Mouse (Mus musculus) c-Kit-positive CD71-positive TER-119-positive erythroid progenitor cells, embryonic 14.5 days (primary cell): Measurements from ENCODE around the gene Chst12.

Experiments used
- DNase-seq: peaks from one replicate; pipeline ENCODE4 v3.0.0-alpha.2; 2013; ENCODE audit warnings: low spot score

Chst12 gene

DNA sequence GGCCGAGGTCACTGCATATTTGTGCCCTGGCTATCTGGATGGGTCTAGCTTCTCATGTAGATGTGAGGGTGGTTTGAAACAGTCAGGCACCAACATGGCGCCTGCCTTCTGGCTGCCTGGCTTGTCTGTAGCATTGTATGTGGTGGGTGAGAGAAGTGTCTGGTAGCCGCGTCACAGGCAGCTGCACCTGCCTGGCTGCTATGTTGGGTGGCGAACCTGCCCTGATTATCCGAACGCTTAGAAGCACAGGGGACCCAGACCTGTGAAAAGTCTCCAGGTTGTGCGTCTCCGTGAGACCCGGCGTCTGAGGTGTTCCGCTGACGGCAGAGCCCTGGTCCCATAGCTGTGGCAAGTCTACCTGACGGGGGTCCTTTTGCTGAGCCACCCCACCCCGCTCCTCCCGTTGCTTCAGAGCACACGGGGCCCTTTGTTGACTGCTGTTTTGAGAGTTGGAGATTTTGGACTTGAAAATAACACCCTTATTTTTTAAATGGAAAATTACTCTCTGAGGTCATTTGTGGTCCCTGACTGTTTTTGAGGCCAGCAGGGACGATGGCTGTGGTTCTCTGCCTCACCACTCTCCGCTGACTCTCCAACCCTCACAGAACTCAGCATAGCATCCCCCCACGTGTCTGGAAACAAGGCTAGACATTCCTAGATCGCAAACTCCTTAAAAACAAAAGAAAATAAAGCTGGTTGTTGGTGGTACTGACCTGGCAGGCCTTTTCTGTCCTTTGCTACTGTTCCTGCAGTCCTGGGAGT, 12.0 kb downstream of the Chst12 start:
- no peak for DNase-seq

GRCm38 (mm10) chr5:140517921-140518230, 12.5 kb downstream of the Chst12 start:
- no peak for DNase-seq

- DNase-seq: no peak
Measured at GRCm38 (mm10) chr5:140521196-140521595, 15.8 kb downstream of the Chst12 start.

- no peak for DNase-seq
Measured at GRCm38 (mm10) chr5:140526754-140527153, 21.4 kb downstream of the Chst12 start.

GRCm38 (mm10) chr5:140538111-140538683, 32.8 kb downstream of the Chst12 start:
- peak; percentile 61 for DNase-seq

- peak; percentile 80 for DNase-seq
Measured at GRCm38 (mm10) chr5:140540106-140540505, 34.8 kb downstream of the Chst12 start.

- no peak for DNase-seq
Measured at GRCm38 (mm10) chr5:140542811-140543575, 37.6 kb downstream of the Chst12 start.

GRCm38 (mm10) chr5:140545651-140546050, 40.3 kb downstream of the Chst12 start:
- no peak for DNase-seq

DNA sequence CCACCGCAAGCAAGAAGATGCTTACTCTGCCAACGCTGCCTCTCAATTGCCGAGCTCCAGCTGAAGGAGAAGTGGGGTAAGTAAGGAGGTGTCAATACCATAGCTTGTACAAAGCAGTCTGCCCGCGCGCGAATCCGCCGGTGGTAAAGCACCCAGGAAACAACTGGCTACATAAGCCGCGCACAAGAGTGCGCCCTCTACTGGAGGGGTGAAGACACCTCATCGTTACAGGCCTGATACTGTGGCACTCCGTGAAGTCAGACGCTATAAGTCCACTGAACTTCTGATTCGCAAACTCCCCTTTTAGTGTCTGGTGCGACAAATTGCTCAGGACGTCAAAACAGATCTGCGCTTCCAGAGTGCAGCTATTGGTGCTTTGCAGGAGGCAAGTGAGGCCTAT, 41.0 kb downstream of the Chst12 start:
- no peak for DNase-seq

GRCm38 (mm10) chr5:140549306-140550047, 44.1 kb downstream of the Chst12 start:
- DNase-seq: no peak

DNA sequence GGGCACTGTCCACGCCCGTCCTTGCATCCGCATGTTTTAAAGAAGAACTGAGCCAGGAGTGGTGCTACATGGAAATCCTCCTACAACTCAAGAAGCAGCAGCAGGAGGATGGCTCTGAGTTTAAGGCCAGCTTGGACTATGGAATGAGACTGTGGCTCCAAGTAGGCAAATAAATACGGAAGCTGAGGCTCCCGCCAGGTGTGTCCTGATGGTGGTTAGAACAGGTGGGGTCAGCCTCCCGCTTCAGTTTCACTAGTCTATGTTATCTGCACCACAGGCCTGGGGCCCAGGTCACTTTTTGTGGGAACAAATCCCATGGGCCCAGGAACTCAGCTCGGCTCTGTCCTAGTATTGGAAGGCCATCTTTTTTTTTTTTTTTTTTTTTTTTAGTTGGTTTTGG, 48.4 kb downstream of the Chst12 start:
- DNase-seq: no peak

DNA sequence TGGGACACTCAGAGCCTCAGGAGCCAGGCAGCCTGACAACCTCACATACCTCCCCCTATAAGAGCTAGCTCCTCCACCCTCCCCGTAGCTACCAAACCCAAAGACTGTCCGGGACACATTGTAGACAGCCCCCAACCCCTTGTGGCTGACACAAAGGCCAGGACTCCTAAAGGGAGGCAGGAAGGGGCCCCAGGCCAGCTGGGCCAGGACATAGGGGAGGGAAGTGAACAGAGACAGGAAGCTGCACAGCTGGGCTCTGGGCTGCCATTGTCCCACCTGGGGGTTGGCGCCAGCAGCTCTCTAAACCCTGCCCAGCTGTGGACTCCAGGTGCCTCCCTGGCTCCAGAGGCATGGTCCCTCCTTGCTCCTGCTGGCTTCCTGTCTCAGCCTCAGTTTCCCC, 51.5 kb downstream of the Chst12 start:
- DNase-seq: no peak

- DNase-seq: no peak
Measured at GRCm38 (mm10) chr5:140562601-140563000, 57.3 kb downstream of the Chst12 start.

GRCm38 (mm10) chr5:140564896-140565295, 59.5 kb downstream of the Chst12 start, which contains the start of gene Grifin:
Grifin (minus strand) TSS chr5:140565071.
- peak; percentile 51 for DNase-seq

GRCm38 (mm10) chr5:140565451-140565850, 60.1 kb downstream of the Chst12 start:
- no peak for DNase-seq

GRCm38 (mm10) chr5:140565856-140566255, 60.5 kb downstream of the Chst12 start:
- no peak for DNase-seq

- DNase-seq: no peak
Measured at GRCm38 (mm10) chr5:140566271-140566670, 60.9 kb downstream of the Chst12 start.

DNA sequence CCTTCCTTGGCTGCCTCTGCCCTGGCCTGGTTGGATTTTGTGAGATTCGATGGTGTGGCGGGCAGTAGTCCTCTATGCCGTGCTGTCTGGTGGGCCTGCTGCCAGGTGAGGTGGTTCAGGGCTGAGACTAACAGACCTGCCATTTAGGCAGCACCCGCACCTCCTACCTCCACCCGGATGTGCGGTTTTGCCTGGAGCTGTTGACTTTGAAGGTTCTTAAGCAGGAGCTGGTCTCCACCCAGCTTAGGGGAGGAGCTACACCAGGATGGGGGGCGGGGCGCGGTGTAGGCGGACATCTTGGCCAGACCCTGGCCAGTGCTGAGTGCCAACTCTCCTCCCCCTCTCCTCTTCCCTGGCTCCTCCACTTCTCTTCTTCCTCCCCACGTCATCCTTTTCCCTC, 62.0 kb downstream of the Chst12 start:
- DNase-seq: peak; percentile 67

- no peak for DNase-seq
Measured at GRCm38 (mm10) chr5:140567751-140568150, 62.4 kb downstream of the Chst12 start.

GRCm38 (mm10) chr5:140568321-140568970, 63.1 kb downstream of the Chst12 start:
- peak; percentile 77 for DNase-seq

GRCm38 (mm10) chr5:140569032-140569595, 63.8 kb downstream of the Chst12 start:
- no peak for DNase-seq
